Mouse (Mus musculus): Measurements from ENCODE around the gene Sf1.

Gene Sf1

GRCm38 (mm10) chr19:6375423-6376254 lies 12.1 kb downstream of the Sf1 start:
- no peak for DNase-seq (ENCODE audit: low spot score)

GRCm38 (mm10) chr19:6376255-6376564 lies 12.7 kb downstream of the Sf1 start:
- no peak for DNase-seq (ENCODE audit: low spot score)

GRCm38 (mm10) chr19:6376643-6377042 lies 13.2 kb downstream of the Sf1 start:
- DNase-seq (ENCODE audit: low spot score): no peak

GRCm38 (mm10) chr19:6377327-6378040 lies 14.0 kb downstream of the Sf1 start:
- DNase-seq (ENCODE audit: low spot score): no peak

GRCm38 (mm10) chr19:6380411-6381166 lies 17.1 kb downstream of the Sf1 start:
- DNase-seq (ENCODE audit: low spot score): no peak

GRCm38 (mm10) chr19:6381238-6381637 lies 17.7 kb downstream of the Sf1 start:
- no peak for DNase-seq (ENCODE audit: low spot score)

GRCm38 (mm10) chr19:6382323-6382924 lies 18.9 kb downstream of the Sf1 start:
- no peak for DNase-seq (ENCODE audit: low spot score)

GRCm38 (mm10) chr19:6383470-6383869 lies 20.0 kb downstream of the Sf1 start:
- DNase-seq (ENCODE audit: low spot score): no peak

GRCm38 (mm10) chr19:6384128-6384527 lies 20.6 kb downstream of the Sf1 start, which contains the start of gene Pygm:
TSS of gene Pygm (plus strand) at chr19:6384399.
- no peak for DNase-seq (ENCODE audit: low spot score)

- DNase-seq (ENCODE audit: low spot score): no peak
These were observed 21.5 kb downstream of the Sf1 start for GRCm38 (mm10) chr19:6384954-6385353.

GRCm38 (mm10) chr19:6385419-6385818 lies 21.9 kb downstream of the Sf1 start:
- no peak for DNase-seq (ENCODE audit: low spot score)

- DNase-seq (ENCODE audit: low spot score): no peak
These were observed 22.3 kb downstream of the Sf1 start for GRCm38 (mm10) chr19:6385821-6386220.

- DNase-seq (ENCODE audit: low spot score): no peak
These were observed 22.7 kb downstream of the Sf1 start for GRCm38 (mm10) chr19:6386234-6386633.

GRCm38 (mm10) chr19:6388006-6388405 lies 24.5 kb downstream of the Sf1 start:
- no peak for DNase-seq (ENCODE audit: low spot score)

- DNase-seq (ENCODE audit: low spot score): no peak
These were observed 26.3 kb downstream of the Sf1 start for GRCm38 (mm10) chr19:6389803-6390202.

GRCm38 (mm10) chr19:6390251-6390650 lies 26.8 kb downstream of the Sf1 start:
- DNase-seq (ENCODE audit: low spot score): no peak

- no peak for DNase-seq (ENCODE audit: low spot score)
These were observed 29.4 kb downstream of the Sf1 start for GRCm38 (mm10) chr19:6392743-6393393.

- no peak for DNase-seq (ENCODE audit: low spot score)
These were observed 30.1 kb downstream of the Sf1 start for GRCm38 (mm10) chr19:6393637-6394036.

GRCm38 (mm10) chr19:6396237-6396636 lies 32.7 kb downstream of the Sf1 start:
- DNase-seq (ENCODE audit: low spot score): no peak

- no peak for DNase-seq (ENCODE audit: low spot score)
These were observed 34.2 kb downstream of the Sf1 start for GRCm38 (mm10) chr19:6397582-6398249.

Data from urinary bladder, postnatal 10 days (tissue).